Mouse (Mus musculus) heart, embryonic 14.5 days (tissue): ENCODE measurements around the gene Cgas. TPM values are rescaled to one million over a fixed set of nuclear protein-coding genes. Genes with fewer than 3 reads are reported as not detected.
A peak's percentile ranks its signal among the peaks of the same experiment; 100 is the strongest.

Experiments used
- ATAC-seq: fragments of 200-750 bp; cut with Nextera tagmentation; 2 replicates; pipeline ENCODE4 v1.8.0; 2017; ENCODE audit warnings: low read depth, moderate TSS enrichment; ENCODE audit not compliant: insufficient number of reproducible peaks, insufficient read depth, low FRiP score
- H3K27ac ChIP-seq, 2 experiments: fragments of 200-500 bp in 1 of 2; fragments of 300-500 bp in 1 of 2; sonication (generic) in 1 of 2; replicated peaks in 1 of 2; 2 replicates each; pipeline ENCODE4 v1.5.1; 2012 to 2014; ENCODE audit warnings: low read depth in 2 of 2, low read length in 2 of 2, control low read depth in 1 of 2, mild to moderate bottlenecking in 1 of 2, mixed read lengths in 1 of 2; ENCODE audit not compliant: control insufficient read depth in 1 of 2, insufficient read depth in 1 of 2
- H3K27me3 ChIP-seq: fragments of 300-500 bp; sonication (generic); 2 replicates; pipeline ENCODE4 v1.6.1; 2014; ENCODE audit warnings: mild to moderate bottlenecking, low read length, control low read depth; ENCODE audit not compliant: control insufficient read depth, insufficient read depth
- H3K36me3 ChIP-seq: fragments of 300-500 bp; sonication (generic); 2 replicates; pipeline ENCODE4 v1.6.1; 2014; ENCODE audit warnings: mild to moderate bottlenecking, control low read depth, low read length, mixed read lengths; ENCODE audit not compliant: control insufficient read depth, insufficient read depth
- H3K4me1 ChIP-seq, 2 experiments: fragments of 200-500 bp in 1 of 2; fragments of 300-500 bp in 1 of 2; sonication (generic) in 1 of 2; 2 replicates each; pipeline ENCODE4 v1.6.1; 2012 to 2014; ENCODE audit warnings: low read length in 2 of 2, control low read depth in 1 of 2, mixed read lengths in 1 of 2; ENCODE audit not compliant: control insufficient read depth in 2 of 2, insufficient read depth in 2 of 2
- H3K4me2 ChIP-seq: fragments of 300-500 bp; sonication (generic); 2 replicates; pipeline ENCODE4 v1.6.1; 2014; ENCODE audit warnings: mild to moderate bottlenecking, low read length
- H3K4me3 ChIP-seq, 2 experiments: fragments of 200-500 bp in 1 of 2; fragments of 300-500 bp in 1 of 2; sonication (generic) in 1 of 2; 2 replicates each; pipeline ENCODE4 v1.5.1; 2012 to 2014; ENCODE audit warnings: low read length in 2 of 2, mild to moderate bottlenecking in 2 of 2, control low read depth in 1 of 2, low read depth in 1 of 2, moderate library complexity in 1 of 2; ENCODE audit not compliant: control insufficient read depth in 1 of 2, insufficient read depth in 1 of 2
- H3K9ac ChIP-seq: fragments of 300-500 bp; sonication (generic); 2 replicates; pipeline ENCODE4 v1.6.1; 2014; ENCODE audit warnings: mild to moderate bottlenecking, low read length
- H3K9me3 ChIP-seq: fragments of 300-500 bp; sonication (generic); 2 replicates; pipeline ENCODE4 v1.6.1; 2016; ENCODE audit warnings: low read length, control low read depth; ENCODE audit not compliant: control insufficient read depth
- WGBS: fragments of 180-500 bp; shearing (Covaris S2); extraction: QIAGEN DNeasy Blood & Tissue Kit; methylation state at CpG from one replicate; pipeline ENCODE4 v1.1.7; 2014; 5-methylcytosine and 5-hydroxymethylcytosine counted together
- polyA plus RNA-seq: library from polyadenylated mRNA; unstranded; fragments of >200 nt; fragmentation: Nextera tagmentation; extraction: Ambion mirVana; gene quantifications from 2 replicates; pipeline ENCODE4 v1.2.1, GENCODE M21; 2014

Gene Cgas
- polyA plus RNA-seq, 1 experiment from 2014 or later, result 0.77 TPM

GRCm38 (mm10) chr9:78395630-78396351 lies 47.2 kb downstream of the Cgas start, which contains the start of gene Ddx43:
TSS of gene Ddx43 (plus strand) at chr9:78395777.
- WGBS, result 3% methylated on average over 92 of the region's 93 CpGs
- peak within 1 kb of the TSS; percentile 74 for H3K4me2 ChIP-seq
- H3K4me1 ChIP-seq, result peaks cover 4 to 10% of the 10 kb centered on the region in 2 experiments; a peak in 3 of 4 replicates
- peak within 1 kb of the TSS; percentile 36 to 45 for H3K4me3 ChIP-seq
- H3K36me3 ChIP-seq, result no peaks in the 10 kb centered on the region
- peak; percentile 64; the same call in 1 of the 2 replicates for ATAC-seq
- H3K27ac ChIP-seq, result no peak within 1 kb of the TSS
- no peaks in the 10 kb centered on the region for H3K9me3 ChIP-seq
- peaks cover 54% of the 10 kb centered on the region for H3K27me3 ChIP-seq
- peak within 1 kb of the TSS; percentile 47; the same call in 1 of the 2 replicates for H3K9ac ChIP-seq

GRCm38 (mm10) chr9:78395244-78395629 lies 47.8 kb downstream of the Cgas start:
- Histone ChIP-seq H3K4me1 (peaks cover 4 to 10% of the 10 kb centered on the region in 2 experiments; a peak in 3 of 4 replicates), H3K36me3 (no peaks in the 10 kb centered on the region), H3K9ac (no peak overlapping the region), H3K27me3 (peaks cover 54% of the 10 kb centered on the region), H3K9me3 (no peaks in the 10 kb centered on the region), H3K4me3 (peak overlapping the region; percentile 36 to 45), H3K27ac (no peak overlapping the region), H3K4me2 (peak overlapping the region; percentile 74)
- ATAC-seq, result no peak
- WGBS, result 33% methylated on average over 11 of the region's 11 CpGs

- no peak overlapping the region for H3K4me3 ChIP-seq
- peaks cover 6 to 10% of the 10 kb centered on the region in 2 experiments; a peak in 3 of 4 replicates for H3K4me1 ChIP-seq
- no peak overlapping the region for H3K27ac ChIP-seq
- 59% methylated on average over 7 of the region's 7 CpGs for WGBS
- no peak overlapping the region for H3K4me2 ChIP-seq
- H3K9ac ChIP-seq, result no peak overlapping the region
- ATAC-seq, result no peak
- H3K27me3 ChIP-seq, result peaks cover 54% of the 10 kb centered on the region
- no peaks in the 10 kb centered on the region for H3K9me3 ChIP-seq
- H3K36me3 ChIP-seq, result no peaks in the 10 kb centered on the region
Measured at GRCm38 (mm10) chr9:78394602-78395001, 48.4 kb downstream of the Cgas start.

GRCm38 (mm10) chr9:78393741-78394140 lies 49.3 kb downstream of the Cgas start:
- Histone ChIP-seq H3K9ac (no peak overlapping the region), H3K27me3 (peaks cover 54% of the 10 kb centered on the region), H3K4me3 (no peak overlapping the region), H3K9me3 (no peaks in the 10 kb centered on the region), H3K4me2 (no peak overlapping the region), H3K27ac (no peak overlapping the region), H3K36me3 (no peaks in the 10 kb centered on the region), H3K4me1 (peaks cover 6 to 10% of the 10 kb centered on the region in 2 experiments; a peak in 3 of 4 replicates)
- no peak for ATAC-seq
- WGBS, result 81% methylated on average over 10 of the region's 10 CpGs

DNA sequence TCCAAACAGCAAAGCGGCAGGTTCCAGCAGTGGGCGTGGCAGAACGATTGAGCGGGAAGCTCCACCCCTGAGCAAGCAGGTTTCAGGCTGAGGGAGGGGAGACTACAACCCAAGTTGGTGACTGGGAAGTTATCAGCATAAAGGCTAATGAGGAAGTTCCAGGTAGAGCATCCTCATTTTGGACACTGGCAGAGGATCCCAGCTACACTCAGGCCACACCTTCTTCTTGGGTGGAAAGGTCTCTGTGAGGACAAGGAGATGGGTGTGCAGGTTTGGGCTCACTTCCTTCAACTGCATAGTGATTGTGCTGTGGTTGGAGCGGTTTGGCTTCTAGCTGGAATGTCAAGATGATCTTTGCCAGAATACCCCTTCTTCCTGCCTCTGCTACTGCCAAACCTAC lies 53.1 kb downstream of the Cgas start:
- H3K4me2 ChIP-seq, result no peak overlapping the region
- WGBS, result 31% methylated on average over 5 of the region's 5 CpGs
- no peak for ATAC-seq

DNA sequence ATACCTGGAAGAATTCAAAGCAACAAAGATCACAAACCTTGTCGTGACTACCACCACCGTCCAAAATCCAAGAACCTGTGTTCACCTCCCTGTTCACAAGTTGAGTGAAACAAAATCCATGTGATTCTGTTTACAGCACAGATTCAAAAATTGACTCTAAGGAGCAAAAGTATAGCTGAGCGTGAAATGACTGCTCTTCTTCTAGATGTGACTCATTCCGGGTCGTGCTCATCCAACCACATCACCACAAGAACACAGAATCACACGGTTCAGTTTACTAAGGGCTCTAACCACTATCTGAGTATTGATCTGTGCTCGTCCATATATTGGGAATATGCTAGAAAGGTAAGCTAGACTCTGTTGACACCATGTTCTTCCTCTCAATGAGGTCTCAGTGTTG lies 56.1 kb downstream of the Cgas start:
- no peak overlapping the region for H3K27ac ChIP-seq
- 81% methylated on average over 7 of the region's 7 CpGs for WGBS
- no peaks in the 10 kb centered on the region for H3K36me3 ChIP-seq
- H3K4me3 ChIP-seq, result no peak overlapping the region
- H3K9ac ChIP-seq, result no peak overlapping the region
- no peak overlapping the region for H3K4me2 ChIP-seq
- ATAC-seq, result no peak
- H3K4me1 ChIP-seq, result peaks cover 0 to 2% of the 10 kb centered on the region in 2 experiments; a peak in 1 of 4 replicates
- no peaks in the 10 kb centered on the region for H3K27me3 ChIP-seq
- no peaks in the 10 kb centered on the region for H3K9me3 ChIP-seq

More for the DNA sequence above, 53.1 kb downstream of the Cgas start:
- Histone ChIP-seq H3K4me3 (no peak overlapping the region), H3K9me3 (no peaks in the 10 kb centered on the region), H3K4me1 (peaks cover 0 to 2% of the 10 kb centered on the region in 2 experiments; a peak in 1 of 4 replicates), H3K36me3 (no peaks in the 10 kb centered on the region), H3K9ac (no peak overlapping the region), H3K27ac (no peak overlapping the region), H3K27me3 (peaks cover 25% of the 10 kb centered on the region)

- Histone ChIP-seq H3K4me3 (no peak overlapping the region), H3K36me3 (no peaks in the 10 kb centered on the region), H3K4me1 (peaks cover 0 to 2% of the 10 kb centered on the region in 2 experiments; a peak in 1 of 4 replicates), H3K27me3 (no peaks in the 10 kb centered on the region), H3K9me3 (no peaks in the 10 kb centered on the region), H3K9ac (no peak overlapping the region), H3K27ac (no peak overlapping the region), H3K4me2 (no peak overlapping the region)
- 50% methylated on average over 3 of the region's 3 CpGs for WGBS
- no peak for ATAC-seq
Measured at GRCm38 (mm10) chr9:78385893-78386292, 57.1 kb downstream of the Cgas start.
